Mouse (Mus musculus): ENCODE measurements around the gene Faap20.

Gene Faap20

DNA sequence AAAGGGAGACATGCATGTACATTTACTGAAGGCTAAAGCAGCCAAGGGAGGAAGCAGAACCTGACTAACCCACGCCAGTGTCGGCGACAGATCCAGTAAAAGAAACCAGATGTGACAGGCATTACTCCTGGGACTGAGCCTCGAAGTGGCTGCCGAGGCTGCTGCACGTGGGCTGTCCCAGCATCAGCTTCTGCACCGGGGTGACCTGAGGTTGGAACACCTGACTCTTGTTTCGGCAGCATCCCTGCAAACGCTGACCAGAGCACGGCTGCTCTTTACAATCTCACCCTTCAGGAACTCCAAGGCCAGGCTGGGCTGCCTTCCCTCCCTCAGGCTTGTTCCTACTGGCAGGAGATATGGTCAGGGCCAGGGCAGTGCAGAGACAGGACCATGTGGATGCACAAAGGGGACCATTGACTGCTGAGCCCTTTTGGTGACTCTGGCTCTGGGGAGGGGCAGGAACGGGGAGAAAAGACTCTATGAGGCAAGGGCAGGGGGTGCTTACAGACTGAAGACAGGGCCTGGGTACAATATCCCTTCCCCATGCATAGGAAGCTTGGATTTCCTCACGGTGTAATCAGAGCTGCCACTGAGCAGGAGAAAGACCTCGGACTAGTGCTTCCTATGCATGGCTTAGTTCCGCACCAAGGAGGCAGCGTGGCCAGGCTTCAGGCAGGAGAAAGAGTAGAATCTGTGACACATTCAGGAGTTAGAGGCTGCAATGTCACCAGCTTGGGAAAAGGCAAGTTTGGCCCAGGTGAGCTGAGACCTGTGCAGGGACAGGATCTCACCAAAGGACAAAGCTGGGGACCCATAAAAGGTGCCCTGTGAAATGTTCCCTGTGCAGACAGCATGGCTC, 35.1 kb downstream of the Faap20 start:
- no peak for DNase-seq (ENCODE audit: low spot score in 2 of 2)

DNA sequence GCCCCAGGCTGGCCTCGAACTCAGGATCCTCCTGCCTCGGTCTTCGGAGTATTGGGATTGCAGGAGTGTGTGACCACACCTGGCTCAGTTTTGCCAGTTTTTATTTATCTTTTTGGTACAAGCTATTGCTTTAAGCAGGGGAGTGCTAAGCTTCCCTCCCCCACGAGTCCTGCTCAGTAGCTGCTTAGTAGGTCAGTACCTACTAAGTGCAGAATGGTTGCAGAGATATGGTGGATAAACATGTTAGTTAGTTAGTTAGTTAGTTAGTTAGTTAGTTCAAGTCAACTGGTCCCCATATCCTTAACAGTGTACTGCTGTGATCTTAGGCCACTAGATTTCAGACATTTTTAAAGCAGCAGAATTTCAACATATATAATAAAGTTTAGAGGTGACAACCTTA, 36.5 kb downstream of the Faap20 start:
- DNase-seq (ENCODE audit: low spot score in 2 of 2) = no peak

DNA sequence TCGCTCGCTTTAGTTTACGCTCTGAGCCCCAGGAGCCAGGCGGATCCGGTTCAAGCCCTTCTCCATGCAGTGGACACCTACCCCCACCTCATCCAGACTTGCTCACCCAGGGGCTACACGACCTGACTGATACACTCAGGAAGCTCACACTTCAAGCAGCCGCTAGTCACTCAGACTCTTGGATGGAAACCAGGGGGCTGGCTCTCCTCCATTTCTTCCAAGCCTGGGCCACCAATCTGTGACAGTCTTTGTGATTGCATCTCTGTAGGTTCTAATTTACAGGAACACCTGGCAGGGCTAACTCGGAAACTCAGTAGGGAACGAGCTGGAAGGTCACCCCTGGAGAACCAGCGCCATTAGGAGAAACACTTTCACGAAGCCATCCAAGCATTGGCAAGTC, 38.1 kb downstream of the Faap20 start:
- no peak for DNase-seq (ENCODE audit: low spot score in 2 of 2)

DNA sequence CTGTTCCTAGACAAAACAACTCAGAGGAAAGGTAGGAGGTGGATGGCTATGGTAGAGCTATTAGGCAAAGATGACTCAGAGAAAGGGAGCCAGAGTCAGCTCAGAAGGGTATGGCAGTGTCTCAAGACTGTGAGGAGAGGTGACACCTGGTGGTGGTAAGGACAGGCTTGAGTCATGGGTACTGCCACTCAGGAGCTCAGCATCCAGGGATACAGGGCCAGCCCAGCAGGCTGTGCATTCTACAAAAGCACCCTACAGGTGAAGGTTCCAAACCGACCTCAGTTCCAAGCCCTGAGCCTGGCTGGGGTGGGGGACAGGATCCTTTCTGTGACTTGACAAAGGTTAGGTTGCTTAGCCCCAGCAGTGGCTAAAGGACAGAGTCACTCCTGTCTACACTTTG, 39.0 kb downstream of the Faap20 start:
- DNase-seq (ENCODE audit: low spot score in 2 of 2) = no peak

DNA sequence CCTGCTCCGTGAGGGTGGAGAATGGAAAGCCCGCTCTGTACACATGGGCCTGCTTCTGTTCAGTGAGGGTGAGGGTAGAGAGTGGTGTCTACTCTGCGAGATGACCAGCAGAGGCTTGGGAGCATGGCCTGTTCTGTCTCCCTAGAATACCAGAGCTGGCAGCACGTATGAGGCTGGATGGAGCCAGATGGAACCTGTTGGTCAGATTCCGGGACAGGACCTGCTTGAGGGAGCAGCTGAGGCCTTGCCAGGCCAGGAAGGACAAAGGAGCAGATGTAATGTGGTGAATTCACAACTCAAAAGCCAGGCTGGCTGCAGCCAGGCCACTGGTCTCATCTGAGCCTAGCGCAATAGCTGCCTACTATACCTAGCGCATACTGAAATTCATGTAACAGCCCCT, 40.4 kb downstream of the Faap20 start:
- DNase-seq (ENCODE audit: low spot score in 2 of 2) = no peak

DNA sequence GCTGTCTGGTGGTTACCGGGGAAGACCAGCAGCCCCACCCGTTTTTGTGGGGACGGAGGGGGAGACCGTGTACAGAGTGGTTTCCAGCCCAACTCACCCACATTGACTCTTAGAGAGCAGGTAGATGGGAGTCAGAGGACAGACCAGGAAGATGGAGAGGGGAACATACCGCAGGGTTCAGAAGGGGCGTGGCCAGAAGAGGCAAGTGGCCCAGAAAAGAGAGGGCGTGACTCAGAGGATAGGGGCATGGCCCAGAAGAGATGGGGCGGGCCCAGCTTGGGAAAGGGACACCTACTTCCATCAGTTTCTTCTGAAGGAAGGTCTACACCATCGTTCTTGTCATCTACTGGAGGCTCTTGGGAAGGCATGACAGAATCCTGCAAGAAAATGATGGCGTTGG, 43.3 kb downstream of the Faap20 start:
- no peak for DNase-seq (ENCODE audit: low spot score in 2 of 2)

DNA sequence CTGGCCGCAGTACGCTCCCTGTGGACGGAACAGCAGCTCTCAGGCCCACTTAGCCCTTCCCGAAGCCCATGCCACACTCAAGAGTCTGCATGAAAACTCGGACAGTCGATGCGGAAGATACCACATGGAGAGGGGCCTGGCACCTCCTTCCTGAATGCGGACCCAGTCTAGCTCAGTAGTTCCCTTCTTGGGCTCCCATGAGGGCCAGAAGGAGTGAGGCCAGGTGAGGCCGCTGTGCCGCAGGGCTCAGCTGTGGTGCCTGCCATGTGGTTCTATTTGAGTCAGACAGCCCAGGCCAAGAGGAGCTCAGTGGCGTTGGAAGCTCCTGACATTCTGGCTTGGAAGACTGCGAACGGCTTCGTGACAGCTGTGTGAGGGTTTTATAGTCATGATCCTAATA, 44.8 kb downstream of the Faap20 start:
- DNase-seq (ENCODE audit: low spot score in 2 of 2) = no peak

DNA sequence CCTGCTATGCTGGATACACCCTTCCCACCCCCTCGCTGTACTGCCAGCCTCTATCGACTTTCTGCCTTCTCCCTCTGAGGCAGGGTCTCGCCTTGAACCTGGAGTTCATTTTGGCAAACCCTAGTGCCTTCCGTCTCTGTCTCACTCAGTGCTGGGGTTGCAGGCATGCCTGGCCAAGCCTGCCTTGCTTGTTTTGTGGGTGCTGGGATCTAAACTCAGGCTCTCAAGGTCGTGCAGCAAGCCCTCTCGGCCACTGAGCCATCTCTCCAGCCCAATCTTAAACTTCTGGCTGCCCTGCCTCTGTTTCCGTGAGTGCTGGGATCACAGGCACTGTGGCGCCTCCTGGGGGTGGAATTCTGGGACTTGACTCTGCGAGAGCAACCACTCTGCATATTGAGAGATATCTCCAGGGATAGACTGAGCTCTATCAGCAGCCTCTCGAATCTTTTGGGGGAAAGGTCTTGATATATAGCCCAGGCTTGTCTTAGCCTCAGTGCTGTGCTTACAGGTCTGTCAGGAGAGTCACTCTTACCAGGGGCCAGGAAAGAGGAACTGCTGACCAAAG, 45.5 kb downstream of the Faap20 start:
- DNase-seq (ENCODE audit: low spot score in 2 of 2) = no peak

DNA sequence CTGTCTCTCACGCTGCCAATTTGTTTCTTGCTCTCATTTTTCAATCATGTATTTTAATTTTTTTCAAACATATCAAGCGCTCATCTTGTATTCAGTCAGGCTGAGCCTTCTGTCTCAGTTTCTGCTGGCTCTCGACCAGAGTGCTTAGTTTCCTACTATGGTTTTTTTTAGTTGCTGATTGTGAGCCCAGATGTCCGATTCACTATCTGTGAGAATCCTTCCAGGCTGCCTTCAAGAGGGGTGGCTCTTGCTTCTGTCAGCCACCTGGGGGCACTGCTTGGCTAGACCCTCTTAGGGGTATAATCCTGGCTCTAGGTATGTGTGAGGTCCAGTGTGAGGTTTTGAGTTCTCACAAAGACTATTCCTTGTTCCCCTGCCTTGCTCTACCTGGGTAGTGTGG, 46.4 kb downstream of the Faap20 start:
- no peak for DNase-seq (ENCODE audit: low spot score in 2 of 2)

DNA sequence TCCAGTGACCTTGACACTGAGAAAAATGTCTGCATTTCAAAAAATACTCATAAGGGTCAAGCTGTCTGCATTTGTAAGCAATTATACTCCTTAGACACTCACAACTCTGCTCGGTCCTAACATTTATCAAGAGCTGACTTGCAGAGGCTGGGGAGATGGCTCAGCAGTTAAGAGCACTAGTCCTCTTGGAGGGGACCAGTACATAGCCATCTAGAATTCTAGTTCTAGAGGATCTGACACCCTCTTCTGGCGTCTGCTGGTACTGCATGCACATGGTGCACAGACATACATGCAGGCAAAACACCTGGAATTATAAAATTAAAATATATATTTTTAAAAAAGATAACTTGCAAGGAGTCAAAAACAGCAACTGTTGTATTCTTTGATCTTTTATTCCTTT, 47.5 kb downstream of the Faap20 start:
- DNase-seq (ENCODE audit: low spot score in 2 of 2) = no peak

DNA sequence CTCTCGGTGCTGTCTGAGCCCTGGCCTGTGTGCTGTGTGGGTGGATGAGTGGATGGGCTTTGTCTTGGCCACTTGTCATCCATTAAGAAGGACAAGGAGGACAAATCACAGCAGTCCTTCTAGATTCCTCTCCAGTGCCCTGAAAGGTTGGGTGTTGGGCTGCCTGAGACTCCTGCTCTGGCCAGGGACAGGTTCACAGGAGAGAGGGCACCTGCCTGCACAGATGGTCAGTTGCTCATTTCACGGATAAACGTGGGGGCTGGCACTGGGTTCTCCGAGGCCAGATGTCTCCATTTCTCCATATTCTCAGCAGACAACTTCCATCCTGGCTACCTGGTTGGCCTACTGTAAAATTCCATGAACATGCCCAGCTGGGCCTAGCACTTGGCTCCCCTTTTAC, 49.2 kb downstream of the Faap20 start:
- DNase-seq (ENCODE audit: low spot score in 2 of 2) = no peak

DNA sequence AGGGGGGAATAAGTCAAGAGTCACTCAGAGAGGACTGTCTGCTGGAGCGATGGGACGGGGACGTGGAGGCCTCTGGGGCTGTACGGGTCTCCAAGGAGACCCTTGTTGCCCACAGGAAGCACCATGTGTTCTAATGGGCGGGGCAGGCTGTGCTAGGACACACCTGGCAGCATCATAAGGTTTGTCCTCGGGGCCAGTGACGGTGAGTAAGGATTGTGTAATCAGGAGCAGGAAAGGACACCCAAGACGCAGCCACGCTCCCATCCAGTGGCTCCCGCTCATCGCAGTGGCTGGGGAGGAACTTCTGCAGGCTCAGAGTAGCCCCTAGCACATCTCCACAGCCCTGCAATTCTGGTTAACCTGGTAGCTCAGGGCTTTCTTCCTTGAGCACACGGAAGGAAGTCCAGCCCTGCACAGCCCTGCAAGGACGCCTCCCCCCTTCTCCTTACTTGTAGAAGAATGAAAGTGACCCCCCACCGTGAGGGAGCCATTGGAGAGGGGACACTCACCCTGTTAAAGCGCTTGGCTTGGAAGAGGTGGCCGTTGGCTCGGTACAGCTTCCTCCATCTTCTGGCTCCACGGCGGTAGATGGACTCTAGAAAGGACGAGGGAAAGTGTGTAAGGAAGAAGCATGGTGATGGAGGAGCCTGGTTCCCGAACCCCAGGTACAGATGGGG, 51.0 kb downstream of the Faap20 start:
- DNase-seq (ENCODE audit: low spot score in 2 of 2) = no peak

DNA sequence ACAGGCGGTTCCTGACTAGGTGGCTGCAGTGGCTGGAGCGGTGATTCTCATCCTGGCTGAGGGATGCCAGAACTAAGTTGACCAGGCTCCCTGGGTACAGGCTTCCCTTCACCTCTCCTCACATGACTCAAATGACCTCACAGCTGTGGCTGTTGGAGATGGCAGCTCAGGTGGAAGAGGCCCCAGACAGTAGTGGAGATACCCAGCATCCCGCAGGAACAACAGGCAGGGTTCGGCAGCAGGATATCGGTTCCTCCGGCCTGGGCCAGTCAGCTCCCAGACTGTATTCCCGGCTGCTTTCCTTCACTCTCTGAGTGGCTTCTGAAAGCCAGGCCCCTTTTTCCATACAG, 51.5 kb downstream of the Faap20 start:
- DNase-seq (ENCODE audit: low spot score in 2 of 2) = no peak

DNA sequence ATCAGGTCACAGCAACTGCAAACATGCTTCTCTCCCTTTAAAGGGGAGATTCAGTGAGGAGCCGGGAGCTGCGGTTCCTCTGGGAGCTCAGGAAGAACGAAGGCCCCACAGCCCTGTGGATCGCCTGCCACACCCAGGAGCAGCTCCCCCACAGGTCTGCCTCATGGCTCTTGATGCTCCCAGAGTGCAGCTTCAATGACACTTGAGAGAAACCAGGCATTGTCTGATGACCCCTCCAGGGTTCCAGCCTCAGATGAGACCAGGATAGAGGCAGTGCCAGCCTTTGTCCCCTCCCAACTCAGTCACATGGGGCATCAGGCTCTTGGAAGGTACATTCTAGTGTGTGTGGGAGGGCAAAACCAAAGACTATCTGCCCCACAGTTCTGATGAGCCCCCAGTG, 52.4 kb downstream of the Faap20 start:
- DNase-seq (ENCODE audit: low spot score in 2 of 2) = no peak

DNA sequence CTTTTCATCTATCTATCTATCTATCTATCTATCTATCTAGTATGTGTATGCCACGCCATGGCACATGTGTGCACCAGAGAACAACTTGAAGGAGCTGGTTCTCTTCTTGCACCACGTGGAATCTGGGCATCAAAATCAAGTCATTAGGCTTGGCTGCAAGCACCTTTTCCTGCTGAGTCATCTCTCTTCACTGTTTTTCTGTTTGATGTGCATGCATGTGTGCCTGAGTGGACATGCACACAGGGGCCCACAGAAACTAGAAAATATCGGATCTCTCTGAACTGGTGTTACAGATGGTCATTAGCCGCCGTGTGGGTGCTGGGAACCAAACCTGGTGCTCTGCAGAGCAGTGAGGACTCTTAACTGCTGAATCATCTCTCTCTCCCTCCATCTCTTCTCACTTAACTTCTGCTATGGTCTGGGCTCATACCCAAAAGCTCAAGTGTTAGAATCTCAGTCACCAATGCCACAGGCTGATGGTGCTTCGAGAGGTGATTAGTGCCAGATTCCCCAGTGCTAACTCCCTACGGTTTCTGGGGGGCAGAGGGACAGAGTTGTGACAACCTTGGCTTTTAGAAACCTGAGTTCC, 55.0 kb downstream of the Faap20 start:
- no peak for DNase-seq (ENCODE audit: low spot score in 2 of 2)

DNA sequence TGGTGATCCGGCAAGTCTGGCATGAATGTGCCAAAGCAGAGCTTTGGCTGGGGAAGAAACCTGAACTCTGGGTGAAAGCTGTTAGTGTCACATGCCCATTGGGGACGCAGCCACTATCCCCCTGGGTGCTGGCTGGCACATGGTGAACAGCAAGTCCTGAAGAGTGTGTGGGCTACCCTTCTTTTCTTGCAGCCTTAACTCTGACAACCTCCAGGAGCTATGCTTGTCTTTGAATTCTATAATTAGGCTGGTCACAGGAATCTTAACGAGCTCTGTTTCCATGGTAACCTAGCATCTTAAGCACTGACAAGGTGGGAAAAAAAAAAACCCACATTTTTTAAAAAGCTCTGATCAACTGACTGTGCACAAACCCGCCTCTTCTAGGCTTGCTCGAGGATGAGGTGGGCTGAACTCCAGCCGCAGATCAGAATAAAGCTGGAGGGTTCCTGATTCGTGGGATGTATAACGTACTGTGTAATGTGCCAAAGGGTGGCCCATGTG, 56.0 kb downstream of the Faap20 start:
- DNase-seq (ENCODE audit: low spot score in 2 of 2) = no peak
